ENCODE assay signal across 11 mouse cellular contexts in the genomic region with DNA sequence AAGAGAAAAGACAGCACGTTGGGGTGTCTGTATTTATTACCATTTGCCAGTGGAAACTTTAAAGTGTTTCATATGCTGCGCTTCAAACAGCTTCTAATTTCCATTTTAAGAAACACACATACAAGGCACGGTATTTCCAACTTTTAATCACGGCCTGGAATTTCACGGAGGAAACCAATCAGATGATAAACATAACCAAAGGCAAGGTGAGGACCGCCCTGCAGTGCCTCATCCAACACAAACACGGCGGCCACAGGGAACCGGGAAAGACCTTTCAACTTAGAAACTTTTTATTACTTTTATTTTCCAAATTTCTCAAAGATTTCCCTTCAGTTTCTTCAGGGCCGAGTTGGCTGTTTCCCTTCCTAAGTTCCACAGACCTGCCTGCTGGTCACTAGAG. TPM values are rescaled to one million over a fixed set of nuclear protein-coding genes. Genes with fewer than 3 reads are reported as not detected.
DNase-seq lines count a peak whose midpoint lies in the region; ATAC-seq and TF ChIP-seq lines count a peak whose summit lies in the region.
"Had no signal": no experiment of that assay in that cellular context is flagged by ENCODE, and none has a peak within 500 bp of the region (broad histone marks: within the 10 kb centered on the region; RNA-seq: fewer than 3 reads in every experiment).

No protein-coding gene starts in this region.

- H3K36me3 ChIP-seq in kidney, adult 2 months (ENCODE audit: control insufficient read depth, insufficient read depth, low read length), result no peaks in the 10 kb centered on the region
- no peaks in the 10 kb centered on the region for H3K36me3 ChIP-seq in embryonic facial prominence, embryonic 15.5 days
- no peaks in the 10 kb centered on the region for H3K36me3 ChIP-seq in liver, embryonic 14.5 days (replicated peaks; ENCODE audit: control insufficient read depth, insufficient read depth, low read depth)

- no peaks in the 10 kb centered on the region for H3K9me3 ChIP-seq in embryonic facial prominence, embryonic 15.5 days (replicated peaks)
- H3K9me3 ChIP-seq in liver, embryonic 14.5 days (ENCODE audit: control insufficient read depth, low read length), result no peaks in the 10 kb centered on the region

- no peak for TF ChIP-seq EP300 in liver, embryonic 14.5 days (IDR thresholded peaks at IDR 0.05; ENCODE audit: low read depth)

- peaks cover 25% of the 10 kb centered on the region for H3K4me1 ChIP-seq in kidney, adult 2 months (ENCODE audit: control insufficient read depth, insufficient read depth, low read length)
- H3K4me1 ChIP-seq in cortical plate, adult 2 months (ENCODE audit: control insufficient read depth, insufficient read depth, low read length), result peaks cover 3% of the 10 kb centered on the region; the same call in 1 of the 2 replicates
- H3K4me1 ChIP-seq in embryonic facial prominence, embryonic 15.5 days, result peaks cover 48% of the 10 kb centered on the region
- peaks cover 0 to 20% of the 10 kb centered on the region in 2 experiments; a peak in 2 of 4 replicates for H3K4me1 ChIP-seq in liver, embryonic 14.5 days (replicated peaks; ENCODE audit: control insufficient read depth in 2 of 2, insufficient read depth in 2 of 2, low read length in 1 of 2)

- no peak overlapping the region for H3K9ac ChIP-seq in embryonic facial prominence, embryonic 15.5 days
- no peak overlapping the region for H3K9ac ChIP-seq in liver, embryonic 14.5 days (replicated peaks)

- no peak for DNase-seq in kidney, adult 2 months
- DNase-seq in kidney, adult 18-20 months, result no peak
- no peak for DNase-seq in liver, embryonic 14.5 days (ENCODE audit: low read depth in 3 of 3, low spot score in 3 of 3)
- no peak for DNase-seq in cerebellum, postnatal 4 days (ENCODE audit: low spot score in 2 of 2)
- DNase-seq in T-cell, adult 2 months (ENCODE audit: low spot score), result no peak
- DNase-seq: adrenal gland, postnatal 10 days; cerebellum, adult 9-11 months; thymus, postnatal 14 days had no signal

- ATAC-seq in embryonic facial prominence, embryonic 15.5 days (ENCODE audit: insufficient number of reproducible peaks, low FRiP score, low TSS enrichment, low read depth), result no peak
- ATAC-seq in liver, embryonic 14.5 days (ENCODE audit: insufficient read depth), result no peak
- ATAC-seq in CD4-positive, CD25-positive, alpha-beta regulatory T cell, adult 4 months, result no peak

- WGBS in kidney, adult 2 months, result 34% methylated on average over 10 of the region's 10 CpGs
- WGBS in embryonic facial prominence, embryonic 15.5 days, result 39% methylated on average over 10 of the region's 10 CpGs
- 66% methylated on average over 10 of the region's 10 CpGs for WGBS in liver, embryonic 14.5 days (ENCODE audit: insufficient replicate concordance)

- no peak overlapping the region for H3K4me3 ChIP-seq in kidney, adult 2 months (ENCODE audit: insufficient read depth, low read depth, low read length)
- H3K4me3 ChIP-seq in cortical plate, adult 2 months (ENCODE audit: insufficient read depth, low read length), result peak overlapping the region; percentile 83; the same call in 1 of the 2 replicates
- peak overlapping the region; percentile 99; the same call in 1 of the 2 replicates for H3K4me3 ChIP-seq in embryonic facial prominence, embryonic 15.5 days (replicated peaks)
- no peak overlapping the region for H3K4me3 ChIP-seq in liver, embryonic 14.5 days (ENCODE audit: insufficient read depth in 1 of 2, low read depth in 2 of 2, low read length in 2 of 2)

- TF ChIP-seq CTCF in kidney, adult 2 months (conservative IDR thresholded peaks at IDR 0.05; ENCODE audit: insufficient read depth, insufficient read length, low read depth, low read length), result no peak
- TF ChIP-seq CTCF in cortical plate, adult 2 months (IDR thresholded peaks at IDR 0.05; ENCODE audit: extremely low read depth, insufficient read depth, low read length), result no peak
- no peak for TF ChIP-seq CTCF in liver, embryonic 14.5 days (IDR thresholded peaks at IDR 0.05; ENCODE audit: low read depth)

- peak overlapping the region; percentile 20; the same call in 1 of the 2 replicates for H3K27ac ChIP-seq in kidney, adult 2 months (ENCODE audit: insufficient read depth, low read depth, low read length)
- H3K27ac ChIP-seq in cortical plate, adult 2 months (ENCODE audit: insufficient read depth, low read length), result no peak overlapping the region
- H3K27ac ChIP-seq in embryonic facial prominence, embryonic 15.5 days (replicated peaks), result peak overlapping the region; percentile 53; the same call in 1 of the 2 replicates
- no peak overlapping the region for H3K27ac ChIP-seq in liver, embryonic 14.5 days

- TF ChIP-seq POLR2A in kidney, adult 2 months (IDR thresholded peaks at IDR 0.05; ENCODE audit: low read depth, low read length), result no peak
- TF ChIP-seq POLR2A in cortical plate, adult 2 months (IDR thresholded peaks at IDR 0.05; ENCODE audit: extremely low read depth, insufficient read depth, low read length), result no peak

- peak overlapping the region; percentile 79 for H3K4me2 ChIP-seq in embryonic facial prominence, embryonic 15.5 days (replicated peaks)
- peak overlapping the region; percentile 66; the same call in 1 of the 2 replicates for H3K4me2 ChIP-seq in liver, embryonic 14.5 days (ENCODE audit: low read depth)

- no peaks in the 10 kb centered on the region for H3K27me3 ChIP-seq in kidney, adult 2 months (replicated peaks; ENCODE audit: control insufficient read depth, insufficient read depth, low read length)
- H3K27me3 ChIP-seq in embryonic facial prominence, embryonic 15.5 days, result no peaks in the 10 kb centered on the region
- peaks cover 38% of the 10 kb centered on the region for H3K27me3 ChIP-seq in liver, embryonic 14.5 days (ENCODE audit: control insufficient read depth, insufficient read depth, low read length)

RNA-seq across cellular contexts. Expression of a gene that starts 2.8 kb away (rescaled TPM):
- polyA plus RNA-seq in kidney, adult 2 months (2012; rRNA removed), result 164 and 208 TPM in 2 replicates
- 195 and 201 TPM in 2 replicates for polyA plus RNA-seq in cortical plate, adult 2 months (2012; rRNA removed)
- 33.2 and 36.1 TPM in 2 replicates for polyA plus RNA-seq in embryonic facial prominence, embryonic 15.5 days (2015; fragmentation: Nextera tagmentation; extraction: Ambion mirVana)
- 22.5 and 23.2 TPM in 2 replicates for polyA plus RNA-seq in liver, embryonic 14.5 days (2012; rRNA removed)
- 5.3 and 6.6 TPM in 2 replicates for polyA plus RNA-seq in liver, embryonic 14.5 days (2014; fragmentation: Nextera tagmentation; extraction: Ambion mirVana)
- polyA plus RNA-seq in CD4-positive, CD25-positive, alpha-beta regulatory T cell, adult 4 months (2017; shearing (Covaris generic)), result under 1 TPM; 0.32 to 0.43 TPM

RNA-seq across cellular contexts. Expression of a gene that starts 31.9 kb away (rescaled TPM):
- polyA plus RNA-seq in kidney, adult 2 months (2012; rRNA removed), result 0.13 and 0.15 TPM in 2 replicates
- polyA plus RNA-seq in cortical plate, adult 2 months (2012; rRNA removed), result 0.45 and 1.4 TPM in 2 replicates
- 3.7 and 5.0 TPM in 2 replicates for polyA plus RNA-seq in embryonic facial prominence, embryonic 15.5 days (2015; fragmentation: Nextera tagmentation; extraction: Ambion mirVana)
- polyA plus RNA-seq in liver, embryonic 14.5 days (2012; rRNA removed), result not detected in 2 replicates
- 0.15 and 0.21 TPM in 2 replicates for polyA plus RNA-seq in liver, embryonic 14.5 days (2014; fragmentation: Nextera tagmentation; extraction: Ambion mirVana)
- polyA plus RNA-seq in CD4-positive, CD25-positive, alpha-beta regulatory T cell, adult 4 months (2017; shearing (Covaris generic)), result not detected

RNA-seq across cellular contexts. Expression of a gene that starts 42.1 kb away (rescaled TPM):
- polyA plus RNA-seq in kidney, adult 2 months (2012; rRNA removed), result 42.9 and 50.5 TPM in 2 replicates
- polyA plus RNA-seq in cortical plate, adult 2 months (2012; rRNA removed), result 2.4 and 2.5 TPM in 2 replicates
- 10.6 and 11.1 TPM in 2 replicates for polyA plus RNA-seq in embryonic facial prominence, embryonic 15.5 days (2015; fragmentation: Nextera tagmentation; extraction: Ambion mirVana)
- 18.1 and 20.1 TPM in 2 replicates for polyA plus RNA-seq in liver, embryonic 14.5 days (2012; rRNA removed)
- 15.8 and 19.3 TPM in 2 replicates for polyA plus RNA-seq in liver, embryonic 14.5 days (2014; fragmentation: Nextera tagmentation; extraction: Ambion mirVana)
- polyA plus RNA-seq in CD4-positive, CD25-positive, alpha-beta regulatory T cell, adult 4 months (2017; shearing (Covaris generic)), result not detected

Comparison
In these comparisons a context has a peak if more than half of its experiments do, and no peak if none do; other contexts are left out.
1. H3K27ac ChIP-seq: peak in kidney, adult 2 months (single experiment) and embryonic facial prominence, embryonic 15.5 days (single experiment); none in cortical plate, adult 2 months (single experiment) and liver, embryonic 14.5 days (single experiment).
2. H3K4me3 ChIP-seq: peak in cortical plate, adult 2 months (single experiment) and embryonic facial prominence, embryonic 15.5 days (single experiment); none in kidney, adult 2 months (single experiment) and liver, embryonic 14.5 days (0 of 2).
3. RNA of a gene that starts 2.8 kb away (polyA plus RNA-seq): 195 to 201 TPM in cortical plate, adult 2 months, 164 to 208 TPM in kidney, adult 2 months, 33.2 to 36.1 TPM in embryonic facial prominence, embryonic 15.5 days and 5.3 to 23.2 TPM in liver, embryonic 14.5 days; 0.32 to 0.43 TPM in CD4-positive, CD25-positive, alpha-beta regulatory T cell, adult 4 months; every median in the first group is over 4 times any median in the second.